Comparison of ENCODE assay signal across 8 mouse cellular contexts in genomic region chr10:21337191-21337590, GRCm38 (mm10). TPM values are rescaled to one million over a fixed set of nuclear protein-coding genes. Genes with fewer than 3 reads are reported as not detected.
DNase-seq lines count a peak whose midpoint lies in the region; ATAC-seq and TF ChIP-seq lines count a peak whose summit lies in the region.

No protein-coding gene starts in this region.

- TF ChIP-seq CTCF in forebrain, postnatal 0 days (IDR thresholded peaks at IDR 0.05; ENCODE audit: low read depth): peak; percentile 47

- H3K4me2 ChIP-seq in forebrain, postnatal 0 days (ENCODE audit: low read depth): no peak overlapping the region
- H3K4me2 ChIP-seq in forebrain, embryonic 11.5 days (ENCODE audit: low read depth, low read length, severe bottlenecking): no peak overlapping the region
- no peak overlapping the region for H3K4me2 ChIP-seq in hindbrain, embryonic 16.5 days (ENCODE audit: low read length)

- no peak for ATAC-seq in forebrain, postnatal 0 days
- no peak for ATAC-seq in forebrain, embryonic 11.5 days (replicated peaks; ENCODE audit: low FRiP score)
- no peak for ATAC-seq in hindbrain, embryonic 16.5 days

- no peak overlapping the region for H3K4me3 ChIP-seq in forebrain, postnatal 0 days (ENCODE audit: low read depth, low read length)
- H3K4me3 ChIP-seq in forebrain, embryonic 11.5 days (ENCODE audit: low read depth, low read length): no peak overlapping the region
- no peak overlapping the region for H3K4me3 ChIP-seq in forebrain, embryonic 10.5 days
- H3K4me3 ChIP-seq in hindbrain, embryonic 16.5 days (ENCODE audit: low read length): no peak overlapping the region

- H3K36me3 ChIP-seq in forebrain, postnatal 0 days (ENCODE audit: insufficient read depth): peaks cover 15% of the 10 kb centered on the region; the same call in 1 of the 2 replicates
- H3K36me3 ChIP-seq in forebrain, embryonic 11.5 days (ENCODE audit: control insufficient read depth, insufficient read depth, low read length): peaks cover 7% of the 10 kb centered on the region
- H3K36me3 ChIP-seq in forebrain, embryonic 10.5 days (replicated peaks): peaks cover 86% of the 10 kb centered on the region
- H3K36me3 ChIP-seq in hindbrain, embryonic 16.5 days (ENCODE audit: control insufficient read depth, insufficient read depth, low read length): peaks cover 26% of the 10 kb centered on the region

- no peaks in the 10 kb centered on the region for H3K27me3 ChIP-seq in forebrain, postnatal 0 days (ENCODE audit: insufficient read depth, low read length)
- H3K27me3 ChIP-seq in forebrain, embryonic 11.5 days (ENCODE audit: control insufficient read depth, insufficient read depth, low read length): no peaks in the 10 kb centered on the region
- H3K27me3 ChIP-seq in forebrain, embryonic 10.5 days (ENCODE audit: poor library complexity, severe bottlenecking): no peaks in the 10 kb centered on the region
- H3K27me3 ChIP-seq in hindbrain, embryonic 16.5 days (replicated peaks; ENCODE audit: control insufficient read depth, insufficient read depth, low read length): no peaks in the 10 kb centered on the region

- H3K4me1 ChIP-seq in forebrain, postnatal 0 days (ENCODE audit: insufficient read depth): no peaks in the 10 kb centered on the region
- no peaks in the 10 kb centered on the region for H3K4me1 ChIP-seq in forebrain, embryonic 11.5 days (replicated peaks; ENCODE audit: control insufficient read depth, insufficient read depth, low read length)
- H3K4me1 ChIP-seq in forebrain, embryonic 10.5 days: peaks cover 6% of the 10 kb centered on the region; the same call in 1 of the 2 replicates
- H3K4me1 ChIP-seq in hindbrain, embryonic 16.5 days (ENCODE audit: control insufficient read depth, insufficient read depth, low read depth, low read length): no peaks in the 10 kb centered on the region

- WGBS in forebrain, postnatal 0 days: 61% methylated on average over 2 of the region's 2 CpGs
- 56% methylated on average over 2 of the region's 2 CpGs for WGBS in forebrain, embryonic 11.5 days
- WGBS in forebrain, embryonic 10.5 days: 61% methylated on average over 2 of the region's 2 CpGs
- WGBS in hindbrain, embryonic 16.5 days: 74% methylated on average over 2 of the region's 2 CpGs

- no peaks in the 10 kb centered on the region for H3K9me3 ChIP-seq in forebrain, postnatal 0 days (ENCODE audit: low read length)
- peaks cover 4% of the 10 kb centered on the region; the same call in 1 of the 2 replicates for H3K9me3 ChIP-seq in forebrain, embryonic 11.5 days (ENCODE audit: control insufficient read depth, low read length)
- H3K9me3 ChIP-seq in forebrain, embryonic 10.5 days: peaks cover 10% of the 10 kb centered on the region; the same call in 1 of the 2 replicates
- H3K9me3 ChIP-seq in hindbrain, embryonic 16.5 days (ENCODE audit: control insufficient read depth, low read length): peaks cover 4% of the 10 kb centered on the region; the same call in 1 of the 2 replicates

- DNase-seq in forebrain, postnatal 0 days: peak; percentile 17
- DNase-seq in forebrain, embryonic 11.5 days (ENCODE audit: low spot score): no peak
- peak; percentile 14 for DNase-seq in 3134 (ENCODE audit: extremely low read depth, insufficient read length, low spot score)
- DNase-seq in NIH3T3 (ENCODE audit: low read depth): peak; percentile 55
- DNase-seq in lung, postnatal 36 days: peak; percentile 49
- DNase-seq in ovary, postnatal 36 days (ENCODE audit: low spot score): no peak
- DNase-seq in forebrain, embryonic 10.5 days (ENCODE audit: extremely low spot score, low spot score): no peak

- H3K27ac ChIP-seq in forebrain, postnatal 0 days (ENCODE audit: low read depth, low read length): no peak overlapping the region
- H3K27ac ChIP-seq in forebrain, embryonic 11.5 days (ENCODE audit: low read depth, low read length): no peak overlapping the region
- no peak overlapping the region for H3K27ac ChIP-seq in forebrain, embryonic 10.5 days
- H3K27ac ChIP-seq in hindbrain, embryonic 16.5 days (ENCODE audit: low read depth, low read length): no peak overlapping the region

- H3K9ac ChIP-seq in forebrain, postnatal 0 days: no peak overlapping the region
- no peak overlapping the region for H3K9ac ChIP-seq in forebrain, embryonic 11.5 days (ENCODE audit: low read length)
- no peak overlapping the region for H3K9ac ChIP-seq in hindbrain, embryonic 16.5 days (ENCODE audit: low read depth, low read length)

RNA-seq across cellular contexts. Expression of gene Aldh8a1, which starts 39.9 kb away (rescaled TPM):
- 0.10 TPM in 1 of 2 replicates, not detected in the other for total RNA-seq in forebrain, postnatal 0 days (2014; rRNA removed)
- not detected in 2 replicates for polyA plus RNA-seq in forebrain, postnatal 0 days (2015; fragmentation: Nextera tagmentation; extraction: Ambion mirVana)
- polyA plus RNA-seq in forebrain, embryonic 11.5 days (2014; fragmentation: Nextera tagmentation; extraction: Ambion mirVana): not detected in 2 replicates
- polyA plus RNA-seq in forebrain, embryonic 10.5 days (2016; fragmentation: Nextera tagmentation; extraction: Ambion mirVana): not detected in 2 replicates
- 0.15 TPM in 1 of 2 replicates, not detected in the other for polyA plus RNA-seq in hindbrain, embryonic 16.5 days (2015; fragmentation: Nextera tagmentation; extraction: Ambion mirVana)

RNA-seq across cellular contexts. Expression of gene Hbs1l, which starts 41.4 kb away (rescaled TPM):
- total RNA-seq in forebrain, postnatal 0 days (2014; rRNA removed): 98.0 and 108 TPM in 2 replicates
- polyA plus RNA-seq in forebrain, postnatal 0 days (2015; fragmentation: Nextera tagmentation; extraction: Ambion mirVana): 73.7 and 81.8 TPM in 2 replicates
- 131 and 142 TPM in 2 replicates for polyA plus RNA-seq in forebrain, embryonic 11.5 days (2014; fragmentation: Nextera tagmentation; extraction: Ambion mirVana)
- 127 and 138 TPM in 2 replicates for polyA plus RNA-seq in forebrain, embryonic 10.5 days (2016; fragmentation: Nextera tagmentation; extraction: Ambion mirVana)
- 88.1 and 95.4 TPM in 2 replicates for polyA plus RNA-seq in hindbrain, embryonic 16.5 days (2015; fragmentation: Nextera tagmentation; extraction: Ambion mirVana)

Comparison
In these comparisons a context has a peak if more than half of its experiments do, and no peak if none do; other contexts are left out.
1. DNase-seq: peak in forebrain, postnatal 0 days (single experiment), 3134 (single experiment), NIH3T3 (single experiment) and lung, postnatal 36 days (single experiment); none in forebrain, embryonic 11.5 days (single experiment), ovary, postnatal 36 days (single experiment) and forebrain, embryonic 10.5 days (single experiment).